Mouse (Mus musculus): ENCODE measurements around the gene Lamtor2.

The Lamtor2 gene

GRCm38 (mm10) chr3:88503881-88504746 lies 48.8 kb downstream of the Lamtor2 start:
- no peak for DNase-seq (ENCODE audit: low read depth, low spot score)

DNA sequence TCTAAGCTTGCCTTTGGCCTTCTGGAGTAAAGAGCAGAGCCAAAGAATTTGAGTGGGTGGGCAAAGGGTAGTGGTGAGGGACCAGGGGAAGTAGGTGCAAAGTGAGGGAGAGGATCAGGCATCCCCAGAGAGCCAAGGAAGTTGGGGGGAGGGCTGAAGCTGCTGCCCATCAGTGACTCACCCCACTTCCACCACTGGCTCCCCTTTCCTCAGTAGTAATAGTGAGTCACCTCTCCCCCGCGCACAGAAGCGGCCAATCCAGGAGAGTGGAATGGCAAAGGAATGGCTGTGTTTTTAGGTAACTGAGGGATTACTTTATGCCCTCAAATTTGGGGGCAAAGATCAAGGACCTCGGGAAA lies 49.4 kb downstream of the Lamtor2 start:
- DNase-seq (ENCODE audit: low read depth, low spot score): no peak

DNA sequence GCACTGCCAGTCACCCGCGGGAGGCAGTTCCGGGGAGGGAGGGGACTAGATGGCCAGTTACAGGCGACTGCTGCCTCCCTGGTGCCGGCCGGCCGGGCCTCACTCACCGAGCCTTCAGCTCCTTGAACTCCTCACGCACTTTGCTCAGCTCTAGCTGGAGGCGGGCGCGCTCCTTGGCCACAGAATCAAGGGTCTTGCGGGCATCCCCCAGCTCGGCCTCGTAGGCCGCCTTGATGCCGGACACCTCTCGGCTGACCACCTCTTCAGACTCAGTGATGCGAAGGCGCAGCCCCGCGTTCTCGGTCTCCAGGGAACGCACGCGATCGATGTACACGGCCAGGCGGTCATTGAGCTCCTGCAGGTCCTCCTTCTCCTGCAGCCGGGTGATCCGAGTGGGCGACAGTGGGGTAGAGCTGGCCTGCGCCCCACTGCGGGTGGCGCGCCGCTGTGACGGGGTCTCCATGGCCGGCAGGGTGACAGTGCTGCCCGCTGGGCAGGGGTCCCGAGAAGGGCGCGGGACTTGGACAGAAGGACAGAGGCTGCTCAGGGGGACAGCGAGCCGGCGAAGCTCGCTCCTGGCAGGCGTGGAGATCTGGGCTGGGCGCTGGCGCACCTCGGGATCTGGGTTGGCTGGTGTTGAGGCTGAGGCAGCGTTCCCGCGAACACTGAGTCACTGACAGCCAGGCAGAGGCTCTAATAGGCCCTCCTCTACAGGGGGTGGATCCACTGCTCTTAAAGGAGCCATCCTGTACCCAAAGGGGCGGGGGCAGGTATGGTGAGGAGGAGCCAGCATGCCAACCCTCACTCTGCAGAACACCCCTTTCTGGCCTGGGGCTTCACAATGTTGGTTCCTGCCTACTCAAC lies 50.0 kb downstream of the Lamtor2 start:
- no peak for DNase-seq (ENCODE audit: low read depth, low spot score)

DNA sequence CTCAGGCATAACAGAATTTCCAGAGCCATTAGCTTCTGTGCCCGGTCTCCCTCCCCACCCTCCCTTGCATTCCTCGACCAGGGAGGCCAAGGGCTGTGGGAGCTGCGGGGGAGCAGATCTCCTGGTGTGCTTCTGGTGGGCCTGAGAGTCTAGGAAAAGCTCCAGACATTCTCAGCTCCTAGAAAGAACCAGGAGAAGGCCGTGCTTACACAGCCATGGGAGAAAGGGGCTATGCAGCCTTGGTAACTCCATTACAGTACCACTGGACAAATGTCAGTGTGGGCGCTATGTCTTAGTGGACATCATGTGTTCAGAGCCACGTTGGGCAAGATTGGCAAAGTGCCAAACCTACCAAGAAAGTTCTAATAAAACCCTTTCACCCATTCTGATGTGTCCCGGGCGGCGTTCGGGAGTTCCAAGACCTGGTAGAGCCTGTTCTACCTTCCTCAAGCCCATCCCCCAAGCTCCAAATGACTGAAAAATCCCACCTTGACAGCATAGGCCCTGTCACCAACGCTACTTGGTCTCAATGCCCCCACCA lies 50.8 kb downstream of the Lamtor2 start:
- no peak for DNase-seq (ENCODE audit: low read depth, low spot score)

GRCm38 (mm10) chr3:88501366-88502030 lies 51.4 kb downstream of the Lamtor2 start:
- DNase-seq (ENCODE audit: low read depth, low spot score): no peak

- DNase-seq (ENCODE audit: low read depth, low spot score): no peak
Observed at GRCm38 (mm10) chr3:88500655-88501365, 52.1 kb downstream of the Lamtor2 start.

DNA sequence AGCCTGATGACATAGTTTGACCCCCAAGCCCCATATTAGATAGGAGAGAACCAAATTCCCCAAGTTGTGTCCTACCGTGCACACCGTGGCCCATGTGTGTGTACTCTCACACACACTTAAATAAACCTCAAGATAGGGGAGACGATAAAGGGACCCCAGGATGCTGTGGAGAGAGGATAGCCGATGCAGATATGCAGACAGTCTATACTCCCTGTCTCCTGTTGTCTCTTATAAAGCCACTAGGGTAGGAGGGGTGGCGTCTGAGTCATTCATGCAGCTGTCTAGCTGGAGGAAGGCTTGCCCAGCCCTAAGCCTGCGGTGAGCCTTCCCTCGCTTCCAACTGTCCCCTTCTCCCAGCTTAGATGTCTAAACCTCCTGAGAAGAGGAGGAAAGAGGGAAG lies 52.8 kb downstream of the Lamtor2 start:
- no peak for DNase-seq (ENCODE audit: low read depth, low spot score)

Measured in embryo, embryonic 11.5 days (tissue).